Mouse (Mus musculus): ENCODE results near the gene Usp48. TPM values are rescaled to one million over a fixed set of nuclear protein-coding genes. Genes with fewer than 3 reads are reported as not detected.

Gene Usp48
- polyA plus RNA-seq, 1 experiment from 2014 or later: 86.4 TPM

GRCm38 (mm10) chr4:137597098-137597630 is 3.6 kb downstream of the Usp48 start:
- Histone ChIP-seq H3K4me3 (ENCODE audit: low read depth, low read length) (no peak overlapping the region), H3K27ac (ENCODE audit: low read depth, low read length) (no peak overlapping the region), H3K27me3 (ENCODE audit: control insufficient read depth, insufficient read depth, low read length) (no peaks in the 10 kb centered on the region), H3K9me3 (ENCODE audit: control insufficient read depth, low read length) (no peaks in the 10 kb centered on the region), H3K4me1 (replicated peaks; ENCODE audit: control insufficient read depth, insufficient read depth, low read length) (peaks cover 4% of the 10 kb centered on the region; the same call in 1 of the 2 replicates), H3K36me3 (ENCODE audit: control insufficient read depth, insufficient read depth, low read length) (no peaks in the 10 kb centered on the region), H3K4me2 (ENCODE audit: low read depth, low read length, severe bottlenecking) (no peak overlapping the region), H3K9ac (ENCODE audit: low read length) (no peak overlapping the region)
- WGBS: 91% methylated on average over 4 of the region's 4 CpGs
- ATAC-seq (replicated peaks; ENCODE audit: low FRiP score) (no peak), DNase-seq (ENCODE audit: low spot score) (no peak)

DNA sequence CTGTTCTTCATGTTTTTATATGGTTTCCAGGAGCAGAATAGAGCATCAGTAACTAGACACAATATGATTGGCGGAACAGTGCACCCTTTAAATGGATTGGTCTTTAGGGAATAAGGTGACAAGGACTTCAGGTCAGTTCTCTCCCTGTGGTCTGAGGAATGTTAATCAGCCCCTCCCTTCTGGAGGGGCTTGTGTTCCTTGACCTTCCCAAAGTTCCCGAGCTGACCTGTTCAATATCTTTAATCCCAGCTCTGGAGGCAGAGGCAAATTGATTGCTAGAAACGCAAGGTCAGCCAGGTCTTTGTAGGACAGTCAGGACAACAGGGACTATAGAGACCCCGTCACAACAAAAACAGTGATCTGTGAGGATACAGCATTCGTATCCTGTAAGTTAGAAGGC is 5.0 kb downstream of the Usp48 start:
- H3K4me3 ChIP-seq (ENCODE audit: low read depth, low read length): no peak overlapping the region
- H3K27ac ChIP-seq (ENCODE audit: low read depth, low read length): no peak overlapping the region
- no peak for ATAC-seq (replicated peaks; ENCODE audit: low FRiP score)
- H3K36me3 ChIP-seq (ENCODE audit: control insufficient read depth, insufficient read depth, low read length): no peaks in the 10 kb centered on the region
- no peak overlapping the region for H3K4me2 ChIP-seq (ENCODE audit: low read depth, low read length, severe bottlenecking)
- H3K9ac ChIP-seq (ENCODE audit: low read length): no peak overlapping the region
- no peaks in the 10 kb centered on the region for H3K27me3 ChIP-seq (ENCODE audit: control insufficient read depth, insufficient read depth, low read length)
- 74% methylated on average over 5 of the region's 5 CpGs for WGBS
- no peak for DNase-seq (ENCODE audit: low spot score)
- peaks cover 4% of the 10 kb centered on the region; the same call in 1 of the 2 replicates for H3K4me1 ChIP-seq (replicated peaks; ENCODE audit: control insufficient read depth, insufficient read depth, low read length)
- no peaks in the 10 kb centered on the region for H3K9me3 ChIP-seq (ENCODE audit: control insufficient read depth, low read length)

- DNase-seq (ENCODE audit: low spot score) (no peak), ATAC-seq (replicated peaks; ENCODE audit: low FRiP score) (no peak)
- Histone ChIP-seq H3K27me3 (ENCODE audit: control insufficient read depth, insufficient read depth, low read length) (no peaks in the 10 kb centered on the region), H3K4me2 (ENCODE audit: low read depth, low read length, severe bottlenecking) (no peak overlapping the region), H3K36me3 (ENCODE audit: control insufficient read depth, insufficient read depth, low read length) (peaks cover 8% of the 10 kb centered on the region; the same call in 1 of the 2 replicates), H3K4me1 (replicated peaks; ENCODE audit: control insufficient read depth, insufficient read depth, low read length) (no peaks in the 10 kb centered on the region), H3K9ac (ENCODE audit: low read length) (no peak overlapping the region), H3K27ac (ENCODE audit: low read depth, low read length) (no peak overlapping the region), H3K4me3 (ENCODE audit: low read depth, low read length) (no peak overlapping the region), H3K9me3 (ENCODE audit: control insufficient read depth, low read length) (no peaks in the 10 kb centered on the region)
- 84% methylated on average over 11 of the region's 11 CpGs for WGBS
Measured at GRCm38 (mm10) chr4:137603449-137604171, 10.1 kb downstream of the Usp48 start.

GRCm38 (mm10) chr4:137607023-137607422 is 13.5 kb downstream of the Usp48 start:
- 98% methylated on average over 2 of the region's 2 CpGs for WGBS
- peaks cover 10% of the 10 kb centered on the region; the same call in 1 of the 2 replicates for H3K36me3 ChIP-seq (ENCODE audit: control insufficient read depth, insufficient read depth, low read length)

DNA sequence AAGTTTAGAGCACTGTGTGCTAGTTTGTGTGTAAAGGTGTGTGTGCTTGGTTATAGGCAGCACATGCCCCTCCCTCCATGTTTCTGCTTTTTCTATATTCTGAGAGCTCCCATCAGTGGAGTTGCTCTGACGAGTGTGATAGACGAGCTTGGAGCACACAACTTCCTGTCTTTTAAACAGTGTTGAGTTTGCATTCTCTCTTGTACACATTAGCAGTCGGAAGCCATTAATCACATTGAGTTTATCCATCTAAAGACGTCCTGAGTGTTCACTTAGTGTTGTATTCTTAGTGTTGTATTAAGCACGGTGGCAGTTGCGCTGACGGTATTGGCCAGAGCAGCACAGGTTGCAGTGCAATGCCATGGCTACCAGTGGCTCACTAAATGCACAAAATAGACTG is 15.7 kb downstream of the Usp48 start:
- DNase-seq (ENCODE audit: low spot score): no peak
- peaks cover 17% of the 10 kb centered on the region; the same call in 1 of the 2 replicates for H3K36me3 ChIP-seq (ENCODE audit: control insufficient read depth, insufficient read depth, low read length)
- no peak overlapping the region for H3K4me3 ChIP-seq (ENCODE audit: low read depth, low read length)
- H3K9me3 ChIP-seq (ENCODE audit: control insufficient read depth, low read length): no peaks in the 10 kb centered on the region
- H3K4me2 ChIP-seq (ENCODE audit: low read depth, low read length, severe bottlenecking): no peak overlapping the region
- H3K27ac ChIP-seq (ENCODE audit: low read depth, low read length): no peak overlapping the region
- ATAC-seq (replicated peaks; ENCODE audit: low FRiP score): no peak
- H3K27me3 ChIP-seq (ENCODE audit: control insufficient read depth, insufficient read depth, low read length): no peaks in the 10 kb centered on the region
- 92% methylated on average over 7 of the region's 7 CpGs for WGBS
- H3K9ac ChIP-seq (ENCODE audit: low read length): no peak overlapping the region
- H3K4me1 ChIP-seq (replicated peaks; ENCODE audit: control insufficient read depth, insufficient read depth, low read length): no peaks in the 10 kb centered on the region

More at GRCm38 (mm10) chr4:137607023-137607422, 13.5 kb downstream of the Usp48 start:
- Histone ChIP-seq H3K4me2 (ENCODE audit: low read depth, low read length, severe bottlenecking) (no peak overlapping the region), H3K27ac (ENCODE audit: low read depth, low read length) (no peak overlapping the region), H3K9me3 (ENCODE audit: control insufficient read depth, low read length) (no peaks in the 10 kb centered on the region), H3K27me3 (ENCODE audit: control insufficient read depth, insufficient read depth, low read length) (no peaks in the 10 kb centered on the region), H3K4me1 (replicated peaks; ENCODE audit: control insufficient read depth, insufficient read depth, low read length) (no peaks in the 10 kb centered on the region), H3K9ac (ENCODE audit: low read length) (no peak overlapping the region), H3K4me3 (ENCODE audit: low read depth, low read length) (no peak overlapping the region)
- ATAC-seq (replicated peaks; ENCODE audit: low FRiP score): no peak
- no peak for DNase-seq (ENCODE audit: low spot score)

DNA sequence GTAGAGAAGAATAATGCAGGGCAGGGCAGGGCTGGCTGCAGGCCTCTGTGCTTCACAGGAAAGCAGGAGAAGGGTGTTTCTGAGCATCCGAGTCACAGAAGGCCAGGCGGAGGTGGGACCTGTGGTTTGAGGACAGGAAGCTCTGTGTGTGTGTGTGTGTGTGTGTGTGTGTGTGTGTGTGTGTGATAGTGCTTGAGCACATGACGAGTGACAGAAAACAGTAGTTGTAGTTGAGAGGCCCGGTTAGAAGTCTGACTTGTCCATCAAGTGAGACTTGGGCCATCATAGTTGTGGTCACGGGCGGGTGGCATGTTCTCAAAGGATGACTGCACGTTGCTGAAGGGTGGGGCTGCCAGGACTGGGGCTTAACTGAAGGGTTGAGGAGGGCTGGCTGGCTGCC is 16.1 kb downstream of the Usp48 start:
- no peaks in the 10 kb centered on the region for H3K27me3 ChIP-seq (ENCODE audit: control insufficient read depth, insufficient read depth, low read length)
- DNase-seq (ENCODE audit: low spot score): no peak
- no peaks in the 10 kb centered on the region for H3K4me1 ChIP-seq (replicated peaks; ENCODE audit: control insufficient read depth, insufficient read depth, low read length)
- H3K9me3 ChIP-seq (ENCODE audit: control insufficient read depth, low read length): no peaks in the 10 kb centered on the region
- no peak overlapping the region for H3K4me3 ChIP-seq (ENCODE audit: low read depth, low read length)
- H3K9ac ChIP-seq (ENCODE audit: low read length): no peak overlapping the region
- 94% methylated on average over 7 of the region's 7 CpGs for WGBS
- H3K27ac ChIP-seq (ENCODE audit: low read depth, low read length): no peak overlapping the region
- peaks cover 17% of the 10 kb centered on the region; the same call in 1 of the 2 replicates for H3K36me3 ChIP-seq (ENCODE audit: control insufficient read depth, insufficient read depth, low read length)
- no peak for ATAC-seq (replicated peaks; ENCODE audit: low FRiP score)
- no peak overlapping the region for H3K4me2 ChIP-seq (ENCODE audit: low read depth, low read length, severe bottlenecking)

DNA sequence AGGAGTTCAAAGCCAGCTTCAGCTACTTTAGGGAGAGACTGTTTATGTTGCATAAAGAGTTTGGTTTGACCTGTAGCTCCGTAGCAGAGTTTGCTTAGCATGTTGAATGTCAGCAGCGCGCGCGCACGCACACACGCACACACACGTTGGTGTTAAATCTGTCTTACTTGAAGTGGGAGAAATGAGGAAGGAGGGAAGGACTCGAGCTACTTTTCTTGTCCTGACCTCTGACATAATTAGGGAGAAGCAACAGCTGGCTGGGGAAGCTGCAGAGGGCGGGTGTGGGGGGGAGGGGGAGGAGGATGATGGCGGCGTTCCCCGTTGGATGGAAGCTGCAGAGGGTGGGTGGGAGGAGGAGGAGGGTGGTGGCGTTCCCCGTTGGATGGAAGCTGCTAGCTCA is 16.7 kb downstream of the Usp48 start:
- Histone ChIP-seq H3K4me1 (replicated peaks; ENCODE audit: control insufficient read depth, insufficient read depth, low read length) (no peaks in the 10 kb centered on the region), H3K9me3 (ENCODE audit: control insufficient read depth, low read length) (no peaks in the 10 kb centered on the region), H3K9ac (ENCODE audit: low read length) (no peak overlapping the region), H3K4me3 (ENCODE audit: low read depth, low read length) (no peak overlapping the region), H3K27ac (ENCODE audit: low read depth, low read length) (no peak overlapping the region; the same call in 1 of the 2 replicates), H3K27me3 (ENCODE audit: control insufficient read depth, insufficient read depth, low read length) (no peaks in the 10 kb centered on the region), H3K36me3 (ENCODE audit: control insufficient read depth, insufficient read depth, low read length) (peaks cover 17% of the 10 kb centered on the region; the same call in 1 of the 2 replicates), H3K4me2 (ENCODE audit: low read depth, low read length, severe bottlenecking) (no peak overlapping the region)
- 87% methylated on average over 15 of the region's 15 CpGs for WGBS
- ATAC-seq (replicated peaks; ENCODE audit: low FRiP score): no peak
- no peak for DNase-seq (ENCODE audit: low spot score)

DNA sequence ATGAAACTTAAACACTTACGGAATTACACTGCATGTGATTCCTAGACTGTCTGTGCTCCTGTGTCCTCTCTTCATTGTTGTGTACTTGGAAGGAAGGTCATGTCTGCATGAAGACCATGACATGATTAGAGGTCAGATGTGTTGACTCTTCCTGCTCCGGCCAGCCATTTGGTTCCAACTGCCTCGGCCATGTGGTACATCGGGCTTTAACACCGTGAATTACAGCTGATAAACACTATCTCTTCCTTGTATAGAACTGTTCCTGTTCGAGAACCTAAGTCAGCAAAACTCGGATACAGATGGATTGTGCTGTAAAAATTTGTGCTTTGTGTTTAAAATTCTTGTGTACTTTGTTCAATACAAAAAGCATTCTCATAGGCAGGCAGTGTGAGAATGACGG is 29.3 kb downstream of the Usp48 start:
- DNase-seq (ENCODE audit: low spot score): no peak
- no peak for ATAC-seq (replicated peaks; ENCODE audit: low FRiP score)
- Histone ChIP-seq H3K36me3 (ENCODE audit: control insufficient read depth, insufficient read depth, low read length) (no peaks in the 10 kb centered on the region; the same call in 1 of the 2 replicates), H3K9ac (ENCODE audit: low read length) (no peak overlapping the region), H3K27ac (ENCODE audit: low read depth, low read length) (no peak overlapping the region), H3K4me2 (ENCODE audit: low read depth, low read length, severe bottlenecking) (no peak overlapping the region), H3K9me3 (ENCODE audit: control insufficient read depth, low read length) (no peaks in the 10 kb centered on the region), H3K4me3 (ENCODE audit: low read depth, low read length) (no peak overlapping the region), H3K27me3 (ENCODE audit: control insufficient read depth, insufficient read depth, low read length) (no peaks in the 10 kb centered on the region), H3K4me1 (replicated peaks; ENCODE audit: control insufficient read depth, insufficient read depth, low read length) (peaks cover 2% of the 10 kb centered on the region; the same call in 1 of the 2 replicates)
- 95% methylated on average over 8 of the region's 8 CpGs for WGBS
